Mouse (Mus musculus) kidney, embryonic 15.5 days (tissue): ENCODE measurements around the gene Gmpr. TPM values are rescaled to one million over a fixed set of nuclear protein-coding genes. Genes with fewer than 3 reads are reported as not detected.

Experiments
- ATAC-seq: fragments of 200-750 bp; cut with Nextera tagmentation; replicated peaks from 2 replicates; pipeline ENCODE4 v1.8.0; 2017; ENCODE audit warnings: moderate TSS enrichment; ENCODE audit not compliant: low FRiP score
- H3K27ac ChIP-seq: fragments of 300-500 bp; sonication (generic); 2 replicates; pipeline ENCODE4 v1.5.1; 2015; ENCODE audit warnings: mild to moderate bottlenecking, inconsistent platforms
- H3K27me3 ChIP-seq: fragments of 300-500 bp; sonication (generic); 2 replicates; pipeline ENCODE4 v1.6.1; 2015; ENCODE audit warnings: inconsistent platforms
- H3K36me3 ChIP-seq: fragments of 300-500 bp; sonication (generic); 2 replicates; pipeline ENCODE4 v1.6.1; 2015; ENCODE audit warnings: inconsistent platforms
- H3K4me1 ChIP-seq: fragments of 300-500 bp; sonication (generic); 2 replicates; pipeline ENCODE4 v1.6.1; 2015; ENCODE audit warnings: inconsistent platforms
- H3K4me2 ChIP-seq: fragments of 300-500 bp; sonication (generic); 2 replicates; pipeline ENCODE4 v1.6.1; 2015; ENCODE audit warnings: moderate library complexity, mild to moderate bottlenecking, inconsistent platforms
- H3K4me3 ChIP-seq: fragments of 300-500 bp; sonication (generic); replicated peaks from 2 replicates; pipeline ENCODE4 v1.5.1; 2015; ENCODE audit warnings: mild to moderate bottlenecking, inconsistent platforms
- H3K9ac ChIP-seq: fragments of 300-500 bp; sonication (generic); 2 replicates; pipeline ENCODE4 v1.6.1; 2015; ENCODE audit warnings: mild to moderate bottlenecking, inconsistent platforms
- H3K9me3 ChIP-seq: fragments of 300-500 bp; sonication (generic); replicated peaks from 2 replicates; pipeline ENCODE4 v1.6.1; 2016; ENCODE audit warnings: inconsistent platforms
- WGBS: fragments of 180-500 bp; shearing (Covaris S2); methylation state at CpG from one replicate; pipeline ENCODE4 v1.1.7; 2015; ENCODE audit warnings: mixed read lengths; 5-methylcytosine and 5-hydroxymethylcytosine counted together
- polyA plus RNA-seq: library from polyadenylated mRNA; unstranded; fragments of >200 nt; fragmentation: Nextera tagmentation; extraction: Ambion mirVana; gene quantifications from 2 replicates; pipeline ENCODE4 v1.2.1, GENCODE M21; 2015

The Gmpr gene
- polyA plus RNA-seq, 1 experiment from 2014 or later, result 52.1 TPM

- 66% methylated on average over 6 of the region's 6 CpGs for WGBS
- no peak for ATAC-seq
- Histone ChIP-seq H3K4me1 (peaks cover 63% of the 10 kb centered on the region), H3K9me3 (no peaks in the 10 kb centered on the region; the same call in 1 of the 2 replicates), H3K36me3 (no peaks in the 10 kb centered on the region), H3K9ac (no peak overlapping the region), H3K4me3 (no peak overlapping the region), H3K27ac (no peak overlapping the region), H3K4me2 (peak overlapping the region; percentile 96; the same call in 1 of the 2 replicates), H3K27me3 (no peaks in the 10 kb centered on the region)
Measured at GRCm38 (mm10) chr13:45509366-45509765, 2.1 kb downstream of the Gmpr start.

GRCm38 (mm10) chr13:45511706-45512435 is 4.6 kb downstream of the Gmpr start:
- Histone ChIP-seq H3K36me3 (no peaks in the 10 kb centered on the region), H3K9me3 (no peaks in the 10 kb centered on the region), H3K27ac (peak overlapping the region; percentile 71), H3K4me3 (no peak overlapping the region), H3K4me1 (peaks cover 86% of the 10 kb centered on the region), H3K27me3 (no peaks in the 10 kb centered on the region), H3K9ac (no peak overlapping the region), H3K4me2 (no peak overlapping the region)
- 68% methylated on average over 6 of the region's 6 CpGs for WGBS
- no peak for ATAC-seq

- Histone ChIP-seq H3K36me3 (no peaks in the 10 kb centered on the region), H3K27me3 (no peaks in the 10 kb centered on the region), H3K4me3 (no peak overlapping the region), H3K4me1 (peaks cover 92% of the 10 kb centered on the region), H3K9ac (no peak overlapping the region), H3K4me2 (no peak overlapping the region), H3K9me3 (no peaks in the 10 kb centered on the region), H3K27ac (peak overlapping the region; percentile 71)
- ATAC-seq, result no peak
- 66% methylated on average over 8 of the region's 8 CpGs for WGBS
Measured at GRCm38 (mm10) chr13:45512531-45512930, 5.3 kb downstream of the Gmpr start.

GRCm38 (mm10) chr13:45513009-45513984 is 6.1 kb downstream of the Gmpr start:
- peaks cover 86% of the 10 kb centered on the region for H3K4me1 ChIP-seq
- no peak overlapping the region for H3K9ac ChIP-seq
- no peak for ATAC-seq
- 71% methylated on average over 12 of the region's 12 CpGs for WGBS
- no peak overlapping the region for H3K4me2 ChIP-seq
- H3K36me3 ChIP-seq, result 0 out of 2 replicates have a peak, but pooled peaks cover 3% of the 10 kb centered on the region
- no peaks in the 10 kb centered on the region for H3K9me3 ChIP-seq
- no peak overlapping the region for H3K4me3 ChIP-seq
- H3K27ac ChIP-seq, result peak overlapping the region; percentile 71
- no peaks in the 10 kb centered on the region for H3K27me3 ChIP-seq

- Histone ChIP-seq H3K4me1 (peaks cover 77% of the 10 kb centered on the region), H3K4me3 (no peak overlapping the region), H3K9ac (no peak overlapping the region), H3K36me3 (0 out of 2 replicates have a peak, but pooled peaks cover 3% of the 10 kb centered on the region), H3K27me3 (no peaks in the 10 kb centered on the region), H3K4me2 (no peak overlapping the region), H3K27ac (0 out of 2 replicates have a peak overlapping the region, but pooled peaks have one; percentile 55), H3K9me3 (no peaks in the 10 kb centered on the region)
- no peak for ATAC-seq
- 88% methylated on average over 5 of the region's 5 CpGs for WGBS
Measured at GRCm38 (mm10) chr13:45514115-45514514, 6.9 kb downstream of the Gmpr start.

GRCm38 (mm10) chr13:45514832-45515422 is 7.7 kb downstream of the Gmpr start:
- WGBS, result 25% methylated on average over 8 of the region's 8 CpGs

GRCm38 (mm10) chr13:45516501-45517393 is 9.5 kb downstream of the Gmpr start:
- Histone ChIP-seq H3K4me1 (peaks cover 59% of the 10 kb centered on the region), H3K4me3 (peak overlapping the region; percentile 29), H3K36me3 (peaks cover 19% of the 10 kb centered on the region; the same call in 1 of the 2 replicates), H3K27ac (peak overlapping the region; percentile 77), H3K9ac (0 out of 2 replicates have a peak overlapping the region, but pooled peaks have one; percentile 0), H3K9me3 (no peaks in the 10 kb centered on the region), H3K27me3 (no peaks in the 10 kb centered on the region), H3K4me2 (peak overlapping the region; percentile 58)
- ATAC-seq, result peak; percentile 63
- WGBS, result 7% methylated on average over 24 of the region's 24 CpGs

More at GRCm38 (mm10) chr13:45514832-45515422, 7.7 kb downstream of the Gmpr start:
- H3K4me2 ChIP-seq, result 0 out of 2 replicates have a peak overlapping the region, but pooled peaks have one; percentile 4
- H3K9ac ChIP-seq, result no peak overlapping the region
- H3K36me3 ChIP-seq, result peaks cover 6% of the 10 kb centered on the region; the same call in 1 of the 2 replicates
- H3K4me1 ChIP-seq, result peaks cover 72% of the 10 kb centered on the region
- peak overlapping the region; percentile 55; the same call in 1 of the 2 replicates for H3K27ac ChIP-seq
- no peak overlapping the region for H3K4me3 ChIP-seq
- H3K27me3 ChIP-seq, result no peaks in the 10 kb centered on the region
- ATAC-seq, result no peak
- no peaks in the 10 kb centered on the region for H3K9me3 ChIP-seq

GRCm38 (mm10) chr13:45524305-45524704 is 17.1 kb downstream of the Gmpr start:
- H3K4me1 ChIP-seq, result peaks cover 33% of the 10 kb centered on the region
- peaks cover 16% of the 10 kb centered on the region; the same call in 1 of the 2 replicates for H3K36me3 ChIP-seq
- no peak overlapping the region for H3K9ac ChIP-seq
- ATAC-seq, result no peak; the same call in 1 of the 2 replicates
- H3K4me3 ChIP-seq, result no peak overlapping the region
- H3K27me3 ChIP-seq, result no peaks in the 10 kb centered on the region
- H3K27ac ChIP-seq, result peak overlapping the region; percentile 69
- 30% methylated on average over 3 of the region's 3 CpGs for WGBS
- no peaks in the 10 kb centered on the region for H3K9me3 ChIP-seq
- no peak overlapping the region for H3K4me2 ChIP-seq

GRCm38 (mm10) chr13:45524791-45525435 is 17.7 kb downstream of the Gmpr start:
- Histone ChIP-seq H3K27me3 (no peaks in the 10 kb centered on the region), H3K9ac (no peak overlapping the region), H3K4me2 (no peak overlapping the region), H3K9me3 (no peaks in the 10 kb centered on the region), H3K4me3 (no peak overlapping the region), H3K27ac (peak overlapping the region; percentile 69), H3K36me3 (peaks cover 14% of the 10 kb centered on the region; the same call in 1 of the 2 replicates), H3K4me1 (peaks cover 40% of the 10 kb centered on the region)
- WGBS, result 84% methylated on average over 6 of the region's 6 CpGs
- ATAC-seq, result no peak

- no peak overlapping the region for H3K9ac ChIP-seq
- H3K9me3 ChIP-seq, result no peaks in the 10 kb centered on the region
- no peaks in the 10 kb centered on the region for H3K27me3 ChIP-seq
- peaks cover 53% of the 10 kb centered on the region for H3K4me1 ChIP-seq
- H3K27ac ChIP-seq, result peak overlapping the region; percentile 88
- peak; percentile 24 for ATAC-seq
- no peak overlapping the region for H3K4me3 ChIP-seq
- no peak overlapping the region for H3K4me2 ChIP-seq
- 0 out of 2 replicates have a peak, but pooled peaks cover under 1% of the 10 kb centered on the region for H3K36me3 ChIP-seq
- 52% methylated on average over 7 of the region's 7 CpGs for WGBS
Measured at GRCm38 (mm10) chr13:45526230-45526629, 19.0 kb downstream of the Gmpr start.
